Mouse (Mus musculus): ENCODE measurements around the gene Col15a1.

- TF ChIP-seq CTCF (IDR thresholded peaks at IDR 0.05; ENCODE audit: borderline replicate concordance, insufficient read depth, low read length), result no peak
- no peak for TF ChIP-seq POLR2A (IDR thresholded peaks at IDR 0.05; ENCODE audit: low read depth, low read length)
Observed at GRCm38 (mm10) chr4:47281920-47282682, 74.1 kb downstream of the Col15a1 start.
